Mouse (Mus musculus): ENCODE data around the gene Gm6588. TPM values are rescaled to one million over a fixed set of nuclear protein-coding genes. Genes with fewer than 3 reads are reported as not detected.

The Gm6588 gene
- polyA plus RNA-seq, 1 experiment = not detected

- no peak for DNase-seq (ENCODE audit: low read depth)
- TF ChIP-seq CTCF (IDR thresholded peaks at IDR 0.05; ENCODE audit: borderline replicate concordance, extremely low read depth, insufficient read depth, insufficient read length) = no peak
- TF ChIP-seq POLR2A (IDR thresholded peaks at IDR 0.05; ENCODE audit: borderline replicate concordance, extremely low read depth, insufficient read depth, insufficient read length, poor library complexity, severe bottlenecking) = no peak
Observed at GRCm38 (mm10) chr5:112498921-112499917, 50.0 kb downstream of the Gm6588 start.

GRCm38 (mm10) chr5:112499918-112500682 lies 50.9 kb downstream of the Gm6588 start:
- peak; percentile 92 for DNase-seq (ENCODE audit: low read depth)
- no peak for TF ChIP-seq CTCF (IDR thresholded peaks at IDR 0.05; ENCODE audit: borderline replicate concordance, extremely low read depth, insufficient read depth, insufficient read length)
- TF ChIP-seq POLR2A (IDR thresholded peaks at IDR 0.05; ENCODE audit: borderline replicate concordance, extremely low read depth, insufficient read depth, insufficient read length, poor library complexity, severe bottlenecking) = no peak

Other genes starting within 250 kb of the Gm6588 start
- 1.00 and 1.6 TPM in 2 replicates for gene Cryba4, start 196.9 kb upstream of the Gm6588 start, polyA plus RNA-seq (2012; rRNA removed)
- 1.1 and 1.6 TPM in 2 replicates for gene Crybb1, start 193.6 kb upstream of the Gm6588 start, polyA plus RNA-seq (2012; rRNA removed)
- 20.1 and 24.6 TPM in 2 replicates for gene Tpst2, start 172.7 kb upstream of the Gm6588 start, polyA plus RNA-seq (2012; rRNA removed)
- gene Tfip11, start 123.1 kb upstream of the Gm6588 start, polyA plus RNA-seq (2012; rRNA removed) = 41.2 and 44.6 TPM in 2 replicates
- 69.5 and 105 TPM in 2 replicates for gene Srrd, start 106.4 kb upstream of the Gm6588 start, polyA plus RNA-seq (2012; rRNA removed)
- gene Hps4, start 106.3 kb upstream of the Gm6588 start, polyA plus RNA-seq (2012; rRNA removed) = 63.3 and 77.7 TPM in 2 replicates
- gene Gm6583, start 93.4 kb upstream of the Gm6588 start, polyA plus RNA-seq (2012; rRNA removed) = not detected in 2 replicates
- 120 and 140 TPM in 2 replicates for gene Asphd2, start 54.6 kb upstream of the Gm6588 start, polyA plus RNA-seq (2012; rRNA removed)
- gene Sez6l, start 127.8 kb downstream of the Gm6588 start, polyA plus RNA-seq (2012; rRNA removed) = 87.9 and 114 TPM in 2 replicates

Data from brain, embryonic 14.5 days (tissue).